Mouse (Mus musculus) gonadal fat pad, adult 2 months (tissue): ENCODE results near the gene Bach2. TPM values are rescaled to one million over a fixed set of nuclear protein-coding genes. Genes with fewer than 3 reads are reported as not detected.

Source experiments
- DNase-seq: peaks from one replicate; pipeline ENCODE4 v3.0.0-alpha.2; 2012; ENCODE audit warnings: low read depth
- polyA plus RNA-seq: library from polyadenylated mRNA; depleted of rRNA; stranded (reverse); fragments of >200 nt; gene quantifications from 2 replicates; pipeline ENCODE4 v1.2.3, GENCODE M21; 2012

Gene Bach2
- polyA plus RNA-seq, 1 experiment, result 1.7 TPM

GRCm38 (mm10) chr4:32529443-32529995, 290.9 kb downstream of the Bach2 start:
- no peak for DNase-seq

GRCm38 (mm10) chr4:32530421-32530920, 291.9 kb downstream of the Bach2 start:
- DNase-seq, result no peak

GRCm38 (mm10) chr4:32530921-32531846, 292.6 kb downstream of the Bach2 start:
- no peak for DNase-seq

- DNase-seq, result no peak
Measured at GRCm38 (mm10) chr4:32532079-32532478, 293.5 kb downstream of the Bach2 start.

GRCm38 (mm10) chr4:32533735-32534134, 295.1 kb downstream of the Bach2 start:
- no peak for DNase-seq

GRCm38 (mm10) chr4:32535626-32536025, 297.0 kb downstream of the Bach2 start:
- DNase-seq, result no peak

GRCm38 (mm10) chr4:32536870-32537508, 298.4 kb downstream of the Bach2 start:
- no peak for DNase-seq

GRCm38 (mm10) chr4:32538088-32538487, 299.5 kb downstream of the Bach2 start:
- no peak for DNase-seq

GRCm38 (mm10) chr4:32538488-32538887, 299.9 kb downstream of the Bach2 start:
- DNase-seq, result no peak

GRCm38 (mm10) chr4:32538987-32539386, 300.4 kb downstream of the Bach2 start:
- DNase-seq, result no peak

GRCm38 (mm10) chr4:32544821-32545545, 306.4 kb downstream of the Bach2 start:
- no peak for DNase-seq

GRCm38 (mm10) chr4:32545548-32545947, 306.9 kb downstream of the Bach2 start:
- no peak for DNase-seq

GRCm38 (mm10) chr4:32549150-32549549, 310.5 kb downstream of the Bach2 start:
- no peak for DNase-seq

- no peak for DNase-seq
Measured at GRCm38 (mm10) chr4:32551337-32551736, 312.7 kb downstream of the Bach2 start.

- DNase-seq, result no peak
Measured at GRCm38 (mm10) chr4:32555506-32555905, 316.9 kb downstream of the Bach2 start.

- no peak for DNase-seq
Measured at GRCm38 (mm10) chr4:32560246-32560645, 321.6 kb downstream of the Bach2 start.

GRCm38 (mm10) chr4:32560724-32561554, 322.3 kb downstream of the Bach2 start:
- no peak for DNase-seq

GRCm38 (mm10) chr4:32561555-32562095, 323.0 kb downstream of the Bach2 start:
- DNase-seq, result no peak

GRCm38 (mm10) chr4:32562319-32563115, 323.9 kb downstream of the Bach2 start:
- no peak for DNase-seq

GRCm38 (mm10) chr4:32564416-32564815, 325.8 kb downstream of the Bach2 start:
- DNase-seq, result no peak
